Mouse (Mus musculus): ENCODE data around the gene Mid2. TPM values are rescaled to one million over a fixed set of nuclear protein-coding genes. Genes with fewer than 3 reads are reported as not detected.

The Mid2 gene
- total RNA-seq, 2 experiments from 2014 or later: 30.9 to 31.0 TPM

Other genes with a start within 250 kb of the Mid2 start
- gene Prps1, start 208.0 kb upstream of the Mid2 start, total RNA-seq (2021): 10 to 100 TPM; 71.1 to 76.4 TPM
- gene Tsc22d3, start 63.9 kb upstream of the Mid2 start, total RNA-seq (2021): 10 to 100 TPM; 59.2 to 91.3 TPM
- not detected for gene Tex13b, start 148.8 kb downstream of the Mid2 start, total RNA-seq (2021)
- gene Vsig1, start 243.0 kb downstream of the Mid2 start, total RNA-seq (2021): under 1 TPM; 0.17 to 0.18 TPM